Mouse (Mus musculus): Measurements from ENCODE around the gene Nfil3.

Gene Nfil3

GRCm38 (mm10) chr13:52982703-52983102 lies 1.8 kb upstream of the Nfil3 start:
- DNase-seq (ENCODE audit: low spot score): peak; percentile 94

DNA sequence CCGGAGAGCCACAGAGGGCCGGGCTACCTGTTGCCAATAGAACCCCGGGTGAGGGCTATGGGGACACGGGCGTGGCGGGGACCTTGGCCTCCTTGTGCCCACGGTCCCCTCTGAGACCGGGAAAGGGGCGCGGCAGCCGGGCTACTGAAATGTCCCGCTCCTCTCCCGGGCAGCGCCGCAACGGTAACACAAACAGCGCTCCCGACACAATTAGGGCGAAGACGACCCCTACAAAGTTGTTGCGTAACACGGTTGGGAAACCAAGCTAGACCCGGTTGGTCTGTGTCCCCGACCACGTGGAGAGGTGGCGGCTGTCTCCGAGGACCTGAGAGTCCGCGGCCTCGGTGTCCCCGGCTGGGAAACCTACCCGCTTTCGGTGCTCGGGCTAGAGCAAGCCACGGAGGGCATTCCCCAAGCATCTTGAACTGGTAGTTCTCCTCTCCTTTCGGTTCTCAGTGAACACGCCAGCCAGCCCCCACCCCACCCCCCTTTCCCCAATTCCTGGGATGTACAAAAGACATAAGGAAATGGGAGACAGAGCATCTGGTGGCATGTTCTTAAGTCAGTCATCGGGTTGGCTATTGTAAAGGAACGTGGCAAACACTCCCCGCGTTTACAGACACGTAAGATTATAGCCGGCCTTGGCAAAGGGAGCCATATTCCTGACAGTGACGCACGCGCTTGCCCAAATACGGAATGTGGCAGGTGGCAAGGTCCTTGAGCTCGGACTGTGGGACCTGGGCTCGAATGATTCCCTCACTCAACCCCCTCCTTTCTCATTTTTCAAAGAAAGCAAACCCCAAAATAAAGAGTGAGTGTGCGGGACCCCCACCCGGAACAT lies 788 bp upstream of the Nfil3 start:
- DNase-seq (ENCODE audit: low spot score): peak; percentile 83

GRCm38 (mm10) chr13:52980211-52980950 lies 492 bp downstream of the Nfil3 start:
- peak; percentile 91 for DNase-seq (ENCODE audit: low spot score)

DNA sequence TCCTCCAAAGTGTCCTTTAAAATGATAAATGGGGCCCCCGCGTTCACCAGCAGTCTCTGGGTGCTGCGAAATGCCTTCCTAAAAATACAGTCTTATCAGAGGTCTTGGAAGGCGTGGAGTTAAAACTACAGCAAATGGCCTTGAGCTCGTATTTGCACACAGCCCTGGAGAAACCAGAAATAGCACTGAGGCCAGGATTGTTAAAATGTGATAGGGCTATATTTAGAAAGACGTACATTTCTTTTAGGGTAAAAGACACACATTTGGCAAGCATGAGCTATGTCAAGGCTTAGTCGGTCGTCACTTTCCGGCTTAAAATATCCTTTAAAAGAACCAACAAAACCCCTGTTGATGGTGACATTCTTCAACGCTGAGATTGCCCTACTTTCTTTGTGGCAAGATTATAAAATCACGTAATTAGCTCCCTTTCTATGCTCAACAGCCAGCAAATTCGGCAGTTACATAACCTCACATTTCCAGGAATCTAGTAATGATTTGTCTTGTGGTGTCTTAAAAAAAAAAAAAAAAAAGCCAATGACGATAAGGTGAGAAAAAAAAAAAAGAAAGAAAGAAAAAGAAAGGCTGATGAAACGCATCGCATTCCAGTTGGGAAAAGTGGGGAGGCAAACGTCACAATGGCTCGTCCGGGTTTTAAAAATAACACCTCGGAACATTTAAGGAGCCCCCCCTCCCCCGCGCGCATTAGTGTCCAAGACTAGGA lies 1.4 kb downstream of the Nfil3 start:
- peak; percentile 67 for DNase-seq (ENCODE audit: low spot score)

DNA sequence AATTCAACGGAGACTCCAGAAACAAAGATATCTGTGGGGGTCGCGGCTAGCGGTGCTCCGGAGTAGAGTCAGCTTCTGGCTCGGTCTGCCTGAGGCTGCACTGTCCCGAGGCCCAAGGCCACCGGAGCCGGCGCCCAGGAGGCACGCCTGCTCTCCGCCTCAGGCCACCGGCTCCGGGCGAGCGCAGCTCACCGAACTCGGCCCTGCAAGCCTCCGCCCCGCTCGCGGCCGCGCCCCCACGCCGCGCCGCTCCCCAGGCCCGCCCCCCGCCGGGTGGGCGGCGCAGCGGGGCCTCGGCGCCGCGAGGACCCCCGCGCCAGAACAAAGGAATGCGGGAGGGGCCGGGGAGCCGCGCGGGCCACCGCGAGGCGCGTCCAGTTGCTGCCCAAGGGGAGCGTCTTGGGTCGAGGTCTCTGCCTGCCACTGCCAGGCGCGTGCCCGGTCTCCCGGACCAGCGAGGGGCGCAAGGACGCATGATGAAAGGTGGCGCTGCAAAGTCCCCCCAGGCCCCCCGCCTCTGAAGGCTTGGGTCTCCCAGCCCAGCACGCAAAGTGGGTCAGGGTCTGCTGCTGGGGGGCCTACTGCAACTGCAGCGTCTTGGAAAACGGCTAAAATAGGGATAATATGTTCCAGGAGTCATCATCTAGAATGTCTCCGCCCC lies 2.4 kb downstream of the Nfil3 start:
- peak; percentile 57 for DNase-seq (ENCODE audit: low spot score)

DNA sequence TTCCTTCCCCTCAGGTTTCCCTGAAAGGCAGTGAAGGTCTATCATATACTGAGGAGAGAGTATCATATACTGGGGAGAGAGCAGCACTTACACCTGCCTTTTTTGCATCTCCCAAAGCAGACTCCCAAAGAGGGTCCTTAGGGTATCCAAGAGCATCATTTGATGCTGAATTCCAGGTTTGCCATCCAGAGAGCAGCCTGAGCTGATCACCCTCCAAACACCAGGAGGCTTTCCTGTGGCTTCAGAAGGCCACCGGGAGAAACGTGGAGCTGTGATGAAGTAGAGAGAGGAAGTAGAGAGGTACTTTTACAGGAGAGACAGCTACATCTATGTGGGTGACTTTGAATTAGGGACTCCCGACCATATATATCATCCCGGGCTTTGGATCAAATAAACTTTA lies 3.1 kb downstream of the Nfil3 start:
- no peak for DNase-seq (ENCODE audit: low spot score)

GRCm38 (mm10) chr13:52977221-52977609 lies 3.7 kb downstream of the Nfil3 start:
- no peak for DNase-seq (ENCODE audit: low spot score)

- DNase-seq (ENCODE audit: low spot score): peak; percentile 91
These were observed 4.2 kb downstream of the Nfil3 start for GRCm38 (mm10) chr13:52976510-52977220.

DNA sequence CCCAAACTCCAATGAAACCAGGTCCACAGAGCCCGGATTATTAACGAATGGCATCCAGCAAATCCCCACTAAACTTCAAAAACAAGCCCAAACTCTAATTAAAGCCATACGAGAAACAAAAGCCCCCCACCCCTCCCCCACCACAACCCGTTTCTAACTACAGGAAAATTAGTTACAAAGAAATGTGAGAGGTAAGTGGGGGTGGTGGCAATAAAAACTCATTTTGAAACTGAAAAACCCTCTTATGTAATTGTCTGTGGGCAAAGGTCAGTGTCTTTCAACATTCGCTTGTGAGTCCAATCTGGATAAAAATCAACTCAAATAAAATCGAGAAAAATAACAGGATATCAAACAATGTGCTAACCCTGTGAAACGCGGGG lies 4.8 kb downstream of the Nfil3 start:
- DNase-seq (ENCODE audit: low spot score): no peak

DNA sequence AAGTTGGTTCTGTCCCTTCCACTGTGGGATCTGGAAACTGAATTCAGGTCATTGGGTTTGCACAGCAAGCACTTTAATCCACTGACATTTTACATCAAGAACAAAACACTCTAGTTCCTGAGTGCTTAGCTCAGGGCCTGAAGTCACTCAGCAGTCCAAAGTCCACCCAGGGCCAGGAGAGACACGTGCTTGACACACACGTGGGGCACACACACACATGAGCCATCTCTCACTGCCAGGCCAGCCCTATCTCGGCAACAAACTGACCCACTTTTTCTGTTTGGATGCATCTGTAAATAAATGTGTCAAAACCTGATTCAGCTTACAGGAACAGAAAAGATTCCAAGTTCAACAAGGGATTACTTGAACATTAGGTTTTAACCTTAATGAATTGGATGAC lies 6.2 kb downstream of the Nfil3 start:
- DNase-seq (ENCODE audit: low spot score): no peak

DNA sequence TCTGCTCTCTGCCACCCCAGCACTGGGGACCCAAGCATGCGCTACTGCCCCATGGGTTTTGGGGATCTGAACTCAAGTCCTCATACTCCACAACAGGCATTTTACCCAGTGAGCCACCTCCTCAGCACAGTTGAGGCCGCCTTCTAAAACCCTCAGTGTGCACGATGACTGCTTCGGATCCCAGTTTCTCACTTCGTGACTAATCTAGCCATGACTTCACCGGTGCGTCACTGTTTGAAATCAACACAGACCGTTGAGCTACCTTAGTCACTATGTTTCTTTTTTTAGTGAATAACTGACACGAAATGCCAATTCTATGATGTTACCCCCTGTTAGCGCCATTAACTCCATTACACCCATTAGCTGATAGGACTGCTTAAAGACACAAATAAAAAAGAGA lies 7.4 kb downstream of the Nfil3 start:
- DNase-seq (ENCODE audit: low spot score): no peak

- no peak for DNase-seq (ENCODE audit: low spot score)
These were observed 8.2 kb downstream of the Nfil3 start for GRCm38 (mm10) chr13:52972626-52973025.

GRCm38 (mm10) chr13:52970876-52971275 lies 10.0 kb downstream of the Nfil3 start:
- DNase-seq (ENCODE audit: low spot score): no peak

DNA sequence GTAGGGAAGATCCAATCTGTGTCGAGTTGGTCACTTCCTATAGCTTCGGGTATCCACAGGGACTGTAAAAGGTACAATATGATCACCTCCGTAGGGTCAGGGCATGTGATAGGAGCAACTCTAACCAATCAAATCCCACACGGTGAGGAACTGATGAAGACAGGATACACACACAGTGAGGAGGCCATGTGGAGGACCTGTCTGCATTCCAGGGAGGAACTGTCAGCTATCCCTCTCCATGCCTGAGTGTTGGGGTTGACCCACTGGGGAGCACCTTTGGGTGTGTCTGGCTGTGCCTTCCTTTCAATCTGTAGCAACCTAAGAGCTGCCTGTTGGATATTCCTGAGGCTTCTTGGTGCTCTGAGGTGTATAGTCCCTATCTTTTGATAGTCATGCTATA lies 18.0 kb downstream of the Nfil3 start:
- no peak for DNase-seq (ENCODE audit: low spot score)

DNA sequence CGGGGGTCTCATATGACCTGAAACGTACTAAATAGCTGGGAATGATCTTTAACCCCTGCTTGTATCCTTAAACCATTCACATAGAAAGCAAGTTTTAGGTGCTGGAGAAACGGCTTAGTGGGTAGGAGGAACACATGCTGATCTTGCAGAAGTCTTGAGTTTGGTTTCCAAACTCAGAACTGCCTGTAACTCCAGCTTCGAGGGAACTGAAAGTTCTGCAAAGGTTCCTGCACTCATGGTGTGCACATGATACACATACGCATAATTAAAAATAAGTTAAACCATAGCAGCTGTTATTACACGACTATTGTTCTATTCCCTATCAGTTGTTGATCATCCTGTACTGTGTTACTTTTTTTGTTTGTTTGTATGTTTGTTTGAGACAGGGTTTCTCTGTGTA lies 18.5 kb downstream of the Nfil3 start:
- DNase-seq (ENCODE audit: low spot score): no peak

GRCm38 (mm10) chr13:52953779-52954553 lies 26.9 kb downstream of the Nfil3 start:
- no peak for DNase-seq (ENCODE audit: low spot score)

- DNase-seq (ENCODE audit: low spot score): no peak
These were observed 31.7 kb downstream of the Nfil3 start for GRCm38 (mm10) chr13:52949211-52949610.

GRCm38 (mm10) chr13:52947545-52947944 lies 33.3 kb downstream of the Nfil3 start:
- no peak for DNase-seq (ENCODE audit: low spot score)

GRCm38 (mm10) chr13:52945769-52946168 lies 35.1 kb downstream of the Nfil3 start:
- DNase-seq (ENCODE audit: low spot score): no peak

DNA sequence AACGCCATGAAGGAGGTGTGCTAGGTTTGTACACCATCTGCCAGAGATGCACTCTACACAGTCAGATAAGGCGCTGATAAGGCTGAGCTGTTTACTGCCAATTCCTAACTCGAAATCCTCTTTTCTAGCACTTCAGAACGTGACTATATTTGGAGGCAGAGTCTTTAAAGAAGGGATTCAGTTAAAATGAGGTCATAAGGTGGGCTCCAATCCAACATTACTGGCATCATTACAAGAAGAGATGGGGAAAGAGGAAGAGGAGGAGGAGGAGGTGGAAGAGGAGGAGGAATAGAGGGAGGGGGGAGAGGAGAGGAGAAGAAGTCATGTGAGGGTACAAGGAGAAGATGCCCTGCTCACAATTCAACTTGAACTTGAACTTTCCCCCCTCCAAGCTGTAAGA lies 36.8 kb downstream of the Nfil3 start:
- DNase-seq (ENCODE audit: low spot score): no peak

- DNase-seq (ENCODE audit: low spot score): peak; percentile 60
These were observed 37.9 kb downstream of the Nfil3 start for GRCm38 (mm10) chr13:52942876-52943388.

Data from MN1 (cell line).